Mouse (Mus musculus): Measurements from ENCODE around the gene Nelfa. TPM values are rescaled to one million over a fixed set of nuclear protein-coding genes. Genes with fewer than 3 reads are reported as not detected.
"Not testable (repeated sequence)": the region's sequence is repeated elsewhere in the genome, so short reads cannot be mapped to it uniquely, and the experiment has no call there.

Gene Nelfa
- polyA plus RNA-seq, 1 experiment, result 33.4 TPM

GRCm38 (mm10) chr5:33920037-33920436, 16.2 kb downstream of the Nelfa start:
- DNase-seq (ENCODE audit: extremely low spot score in 1 of 2, low spot score in 1 of 2), result no peak

- peak in 1 of 2 experiments; percentile 64 for DNase-seq (ENCODE audit: extremely low spot score in 1 of 2, low spot score in 1 of 2)
Measured at GRCm38 (mm10) chr5:33919466-33919865, 16.7 kb downstream of the Nelfa start.

GRCm38 (mm10) chr5:33916616-33917015, 19.6 kb downstream of the Nelfa start:
- DNase-seq (ENCODE audit: extremely low spot score in 1 of 2, low spot score in 1 of 2), result not testable (repeated sequence)

GRCm38 (mm10) chr5:33915031-33915430, 21.2 kb downstream of the Nelfa start:
- not testable (repeated sequence) for DNase-seq (ENCODE audit: extremely low spot score in 1 of 2, low spot score in 1 of 2)

GRCm38 (mm10) chr5:33903176-33903575, 33.0 kb downstream of the Nelfa start:
- no peak for DNase-seq (ENCODE audit: extremely low spot score in 1 of 2, low spot score in 1 of 2)

- no peak for DNase-seq (ENCODE audit: extremely low spot score in 1 of 2, low spot score in 1 of 2)
Measured at GRCm38 (mm10) chr5:33902696-33903095, 33.5 kb downstream of the Nelfa start.

- no peak for DNase-seq (ENCODE audit: extremely low spot score in 1 of 2, low spot score in 1 of 2)
Measured at GRCm38 (mm10) chr5:33901278-33901677, 34.9 kb downstream of the Nelfa start.

- no peak for DNase-seq (ENCODE audit: extremely low spot score in 1 of 2, low spot score in 1 of 2)
Measured at GRCm38 (mm10) chr5:33900701-33901263, 35.4 kb downstream of the Nelfa start.

GRCm38 (mm10) chr5:33900101-33900500, 36.1 kb downstream of the Nelfa start:
- no peak for DNase-seq (ENCODE audit: extremely low spot score in 1 of 2, low spot score in 1 of 2)

GRCm38 (mm10) chr5:33899245-33899644, 37.0 kb downstream of the Nelfa start:
- DNase-seq (ENCODE audit: extremely low spot score in 1 of 2, low spot score in 1 of 2), result no peak

- DNase-seq (ENCODE audit: extremely low spot score in 1 of 2, low spot score in 1 of 2), result no peak
Measured at GRCm38 (mm10) chr5:33898671-33899070, 37.5 kb downstream of the Nelfa start.

- DNase-seq (ENCODE audit: extremely low spot score in 1 of 2, low spot score in 1 of 2), result no peak
Measured at GRCm38 (mm10) chr5:33897158-33897557, 39.1 kb downstream of the Nelfa start.

- DNase-seq (ENCODE audit: extremely low spot score in 1 of 2, low spot score in 1 of 2), result peak in 1 of 2 experiments; percentile 34
Measured at GRCm38 (mm10) chr5:33895116-33895515, 41.1 kb downstream of the Nelfa start.

- no peak for DNase-seq (ENCODE audit: extremely low spot score in 1 of 2, low spot score in 1 of 2)
Measured at GRCm38 (mm10) chr5:33893406-33893805, 42.8 kb downstream of the Nelfa start.

- no peak for DNase-seq (ENCODE audit: extremely low spot score in 1 of 2, low spot score in 1 of 2)
Measured at GRCm38 (mm10) chr5:33881118-33881517, 55.1 kb downstream of the Nelfa start.

GRCm38 (mm10) chr5:33875472-33875871, 60.7 kb downstream of the Nelfa start:
- no peak for DNase-seq (ENCODE audit: extremely low spot score in 1 of 2, low spot score in 1 of 2)

GRCm38 (mm10) chr5:33857693-33858092, 78.5 kb downstream of the Nelfa start:
- no peak for DNase-seq (ENCODE audit: extremely low spot score in 1 of 2, low spot score in 1 of 2)

GRCm38 (mm10) chr5:33854019-33854418, 82.2 kb downstream of the Nelfa start:
- DNase-seq (ENCODE audit: extremely low spot score in 1 of 2, low spot score in 1 of 2), result no peak

GRCm38 (mm10) chr5:33853086-33853485, 83.1 kb downstream of the Nelfa start:
- DNase-seq (ENCODE audit: extremely low spot score in 1 of 2, low spot score in 1 of 2), result no peak

GRCm38 (mm10) chr5:33851466-33851865, 84.7 kb downstream of the Nelfa start:
- DNase-seq (ENCODE audit: extremely low spot score in 1 of 2, low spot score in 1 of 2), result no peak
